Mouse (Mus musculus): ENCODE measurements around the gene Actr1b.
"Not testable (repeated sequence)": the region's sequence is repeated elsewhere in the genome, so short reads cannot be mapped to it uniquely, and the experiment has no call there.

Actr1b gene

DNA sequence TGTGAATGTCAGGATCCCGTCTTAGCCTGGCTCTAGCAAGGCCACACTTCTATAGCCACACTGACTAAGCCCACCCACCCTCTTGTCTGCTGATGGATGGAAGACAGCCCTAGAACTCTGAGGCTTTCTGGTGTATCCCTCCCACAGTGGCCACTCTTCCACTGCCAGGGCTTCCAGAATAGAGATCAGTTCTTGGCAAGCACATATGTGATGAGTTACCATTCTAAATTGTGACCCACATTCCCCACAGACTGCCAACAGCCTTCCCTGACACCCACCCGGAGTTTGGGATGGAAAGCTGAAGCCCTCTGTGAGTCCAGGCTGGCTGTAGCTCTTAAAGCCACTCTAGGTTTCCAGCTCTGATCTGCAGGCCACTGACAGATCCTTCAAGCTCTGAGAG is 7.1 kb downstream of the Actr1b start:
- DNase-seq (ENCODE audit: low read depth, low spot score) = no peak

DNA sequence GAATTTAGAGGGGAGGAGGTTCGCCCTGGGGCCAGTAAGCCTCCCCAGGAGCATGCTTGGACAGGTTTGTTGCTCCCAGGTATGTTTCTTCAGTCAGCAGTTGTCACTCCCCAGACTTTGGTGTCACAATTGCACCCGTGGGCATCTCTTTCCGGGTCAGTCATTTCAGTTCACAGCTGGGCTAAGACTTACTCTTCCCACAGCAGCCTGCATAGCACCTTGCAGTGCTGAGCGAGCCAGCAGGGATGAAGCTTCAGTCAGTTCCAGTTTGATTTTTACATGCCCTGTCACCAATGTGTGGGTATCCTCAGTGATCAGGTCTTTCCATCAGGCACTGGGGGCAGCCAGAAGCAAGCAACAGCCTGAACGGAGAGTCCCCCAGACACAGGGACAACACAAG is 17.2 kb downstream of the Actr1b start:
- DNase-seq (ENCODE audit: low read depth, low spot score) = no peak

DNA sequence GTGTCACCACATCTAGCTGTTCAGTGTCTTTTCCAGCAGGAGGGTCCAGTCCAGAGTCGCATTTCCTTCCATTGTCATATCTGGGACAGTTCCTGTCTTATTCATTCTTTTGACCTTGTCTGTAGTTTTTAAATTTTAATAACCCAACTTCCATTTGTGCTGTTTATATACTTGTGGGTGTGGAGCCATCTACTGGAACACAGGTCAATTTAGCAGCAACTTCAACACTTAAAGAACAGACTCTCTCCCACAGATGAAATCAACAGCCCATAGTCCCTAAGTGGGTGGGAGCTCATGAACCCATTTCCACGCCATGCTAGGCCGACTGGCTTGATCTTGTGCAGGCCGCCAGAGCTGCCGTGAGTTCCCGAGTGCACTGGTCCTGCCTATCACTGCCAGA is 17.8 kb downstream of the Actr1b start:
- DNase-seq (ENCODE audit: low read depth, low spot score) = no peak

DNA sequence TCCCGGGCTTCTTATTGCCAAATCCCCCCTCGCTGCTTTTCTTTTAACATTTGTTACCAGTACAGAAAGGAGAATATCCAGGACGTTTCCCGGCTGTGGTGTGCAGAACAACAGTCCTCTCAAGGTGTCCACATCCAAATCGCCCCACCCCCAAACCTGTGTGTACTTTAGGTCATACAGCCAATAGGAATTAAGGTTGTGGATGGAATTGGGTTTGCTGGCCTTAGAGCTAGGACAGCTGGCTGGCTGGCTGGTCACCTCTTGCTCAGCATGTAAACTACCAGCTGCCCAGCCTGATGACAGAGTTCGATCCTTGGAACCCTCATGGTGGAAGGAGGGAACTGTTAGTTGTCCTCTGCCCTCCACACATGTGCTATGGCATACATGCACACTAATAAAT is 19.4 kb downstream of the Actr1b start:
- DNase-seq (ENCODE audit: low read depth, low spot score) = no peak

DNA sequence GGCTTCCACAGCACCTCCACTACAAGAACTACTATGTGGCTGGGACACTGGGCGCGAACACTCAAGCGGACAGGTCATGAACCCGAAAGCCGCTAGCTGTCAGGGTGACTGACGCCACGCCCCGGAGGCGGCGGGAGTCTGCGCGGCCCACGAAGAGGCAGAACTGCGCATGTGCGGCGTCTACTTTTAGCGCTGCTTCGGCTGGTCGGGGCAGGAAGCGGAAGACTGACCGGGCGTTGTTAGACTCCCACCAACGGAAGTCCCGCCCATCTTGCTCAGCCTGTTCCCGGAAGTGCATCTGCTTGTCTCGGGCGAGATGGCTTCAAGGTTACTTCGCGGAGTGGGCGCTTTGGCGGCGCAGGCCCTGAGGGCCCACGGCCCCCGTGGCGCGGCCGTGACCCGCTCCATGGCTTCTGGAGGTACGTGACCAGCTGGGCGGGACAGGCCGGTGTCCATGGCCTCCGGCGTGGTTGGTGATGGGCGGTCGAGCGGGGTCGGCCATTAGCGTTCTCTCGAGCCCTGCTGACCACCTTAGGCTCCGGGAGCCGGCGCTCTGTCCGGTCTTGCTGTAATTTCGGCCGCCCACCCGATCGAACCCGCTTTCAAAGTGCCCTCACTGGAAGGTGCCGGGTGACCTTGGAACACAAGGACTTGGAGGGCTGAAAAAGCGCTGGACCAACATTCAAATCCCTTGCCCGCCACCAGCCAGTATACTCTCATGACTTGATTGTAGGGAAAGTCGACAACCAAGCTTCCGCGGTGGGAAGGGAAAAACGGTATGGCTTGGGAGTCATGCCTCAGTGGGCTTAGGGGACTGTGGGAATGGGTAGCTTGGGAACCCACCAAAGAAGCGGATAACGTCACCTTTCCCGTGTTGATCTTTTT is 22.7 kb downstream of the Actr1b start, which contains the start of gene Cox5b:
Cox5b (plus strand) TSS at position 179 of the 885 bp plus-strand sequence.
- peak; percentile 94 for DNase-seq (ENCODE audit: low read depth, low spot score)

DNA sequence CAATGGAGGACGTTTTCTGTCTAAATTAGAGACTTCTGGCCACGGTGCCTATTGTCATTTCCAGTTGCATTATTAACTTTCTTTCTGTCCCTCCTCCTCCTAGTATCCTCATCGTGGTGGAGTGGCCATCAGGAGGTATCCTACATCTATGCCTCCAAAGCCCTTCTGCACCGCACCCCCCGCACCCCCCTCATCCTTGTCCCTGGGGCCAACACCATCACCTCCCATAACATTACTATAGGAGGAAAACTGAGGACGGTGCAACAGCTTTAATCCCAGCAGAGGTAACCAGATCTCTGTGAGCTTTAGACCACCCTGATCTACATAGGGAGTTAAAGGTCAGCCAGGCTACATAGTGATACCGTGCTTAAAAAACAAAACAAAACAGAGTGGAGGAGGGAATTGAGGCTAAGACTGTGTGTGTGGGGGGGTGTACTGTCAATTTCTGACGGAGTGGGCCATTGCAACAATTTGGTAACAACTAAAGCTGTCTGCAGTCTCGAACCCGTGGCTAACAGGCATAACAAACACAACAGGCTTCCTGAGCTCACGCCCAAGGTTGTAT is 23.5 kb downstream of the Actr1b start:
- no peak for DNase-seq (ENCODE audit: low read depth, low spot score)

DNA sequence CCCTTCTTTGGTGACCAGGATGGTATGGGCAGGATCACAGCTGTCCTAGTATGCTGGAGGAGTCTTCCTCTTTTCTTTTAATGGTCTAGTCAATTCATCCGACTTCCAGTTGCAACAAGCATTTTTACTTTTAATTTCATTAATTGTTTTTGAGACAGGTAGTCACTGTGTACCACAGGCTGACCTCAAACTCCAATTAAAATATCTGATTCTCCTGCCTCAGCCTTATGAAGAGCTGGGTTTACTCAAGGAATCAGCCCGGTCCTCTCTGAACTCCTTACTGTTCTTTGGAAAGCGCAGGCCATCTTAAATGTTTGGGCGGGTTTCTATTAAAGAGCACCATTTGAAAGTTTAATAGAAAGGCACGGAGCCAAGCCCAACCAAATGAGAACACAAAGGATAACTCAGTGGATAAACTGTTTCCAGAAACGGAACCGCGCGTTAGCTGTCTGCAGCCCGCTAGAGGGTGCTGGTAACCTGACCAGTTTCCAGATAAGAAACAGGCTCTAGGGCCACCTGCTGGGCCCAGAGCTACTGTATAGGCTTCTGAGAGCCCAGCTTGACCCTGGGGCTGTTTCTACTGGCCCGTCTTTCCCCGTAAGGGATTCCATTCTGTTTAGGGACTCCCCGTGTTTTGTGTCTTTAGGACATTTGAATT is 30.3 kb downstream of the Actr1b start:
- peak; percentile 62 for DNase-seq (ENCODE audit: low read depth, low spot score)

DNA sequence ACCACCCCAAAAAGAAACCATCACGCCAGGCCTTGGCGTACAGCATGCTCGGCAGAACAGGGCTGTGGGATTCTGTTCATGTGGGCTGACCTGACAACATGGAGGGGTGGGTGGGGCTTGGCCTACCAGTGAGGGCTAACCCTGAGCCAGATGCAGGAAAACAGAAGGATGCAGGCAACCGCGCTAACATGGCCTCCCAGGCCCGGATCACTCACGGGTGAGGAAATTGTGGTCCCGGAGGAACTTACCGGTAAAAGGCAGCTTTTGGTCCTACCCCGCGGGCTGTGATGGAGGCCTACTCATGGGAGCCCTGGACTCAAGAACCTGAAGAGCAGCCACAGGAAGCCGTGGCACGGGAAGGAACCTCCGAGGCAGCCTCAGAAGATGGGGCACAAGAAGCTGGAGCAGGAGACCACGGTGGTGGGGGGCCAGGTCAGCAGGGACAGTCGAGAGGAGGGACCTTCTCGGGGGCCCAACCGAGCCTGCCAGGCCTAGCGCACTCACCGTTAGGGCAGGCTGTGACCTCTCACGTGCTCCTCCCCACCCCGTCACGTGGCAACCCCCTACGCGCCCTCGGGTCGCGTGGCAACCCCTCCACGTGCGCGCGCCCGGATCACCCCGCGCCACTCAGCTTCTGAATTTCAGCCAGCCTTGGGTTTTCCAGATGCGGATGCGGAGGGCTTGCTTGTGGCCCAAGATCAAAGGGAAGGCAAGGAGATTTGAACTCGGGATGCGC is 31.4 kb downstream of the Actr1b start, which contains the start of gene Fam178b:
Fam178b (minus strand) TSS at position 564 of the 736 bp plus-strand sequence.
- DNase-seq (ENCODE audit: low read depth, low spot score) = no peak

DNA sequence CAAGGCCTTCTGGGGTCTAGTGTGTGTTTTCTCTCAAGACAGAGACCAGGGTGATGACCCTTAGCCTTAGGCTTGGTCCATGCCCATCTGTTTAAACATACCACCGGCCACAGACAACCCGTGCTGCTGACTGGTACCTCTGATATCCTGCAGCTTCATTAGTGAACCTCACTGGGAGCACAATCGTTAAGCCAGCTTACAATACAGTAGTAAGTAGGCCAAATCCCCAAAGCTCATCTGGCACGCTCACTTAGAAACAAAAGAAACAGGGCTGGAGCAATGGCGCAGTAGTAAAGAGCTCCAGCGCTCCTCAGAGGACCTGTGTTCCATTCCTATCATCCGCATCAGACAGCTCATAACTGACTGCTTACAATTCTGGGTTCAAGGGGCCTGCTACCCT is 33.3 kb downstream of the Actr1b start:
- no peak for DNase-seq (ENCODE audit: low read depth, low spot score)

DNA sequence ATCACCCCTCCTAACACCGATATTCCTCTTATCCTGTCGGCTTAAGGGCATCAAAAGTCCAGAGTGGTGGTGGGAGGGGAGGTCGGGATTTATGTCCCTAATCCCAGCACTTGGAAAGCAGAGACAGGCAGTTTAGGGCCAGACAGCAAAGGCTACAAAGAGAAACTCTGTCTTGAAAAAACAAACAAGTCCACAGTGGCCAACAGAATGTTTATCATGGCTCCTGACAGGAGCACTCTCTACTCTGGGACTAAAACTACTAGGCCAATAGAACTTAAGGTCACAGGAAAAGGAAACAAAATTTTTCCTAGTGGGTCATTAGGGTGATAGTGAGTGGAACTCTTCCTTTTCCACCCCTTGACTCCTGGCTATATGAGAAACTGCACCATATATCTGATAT is 39.3 kb downstream of the Actr1b start:
- DNase-seq (ENCODE audit: low read depth, low spot score) = no peak

DNA sequence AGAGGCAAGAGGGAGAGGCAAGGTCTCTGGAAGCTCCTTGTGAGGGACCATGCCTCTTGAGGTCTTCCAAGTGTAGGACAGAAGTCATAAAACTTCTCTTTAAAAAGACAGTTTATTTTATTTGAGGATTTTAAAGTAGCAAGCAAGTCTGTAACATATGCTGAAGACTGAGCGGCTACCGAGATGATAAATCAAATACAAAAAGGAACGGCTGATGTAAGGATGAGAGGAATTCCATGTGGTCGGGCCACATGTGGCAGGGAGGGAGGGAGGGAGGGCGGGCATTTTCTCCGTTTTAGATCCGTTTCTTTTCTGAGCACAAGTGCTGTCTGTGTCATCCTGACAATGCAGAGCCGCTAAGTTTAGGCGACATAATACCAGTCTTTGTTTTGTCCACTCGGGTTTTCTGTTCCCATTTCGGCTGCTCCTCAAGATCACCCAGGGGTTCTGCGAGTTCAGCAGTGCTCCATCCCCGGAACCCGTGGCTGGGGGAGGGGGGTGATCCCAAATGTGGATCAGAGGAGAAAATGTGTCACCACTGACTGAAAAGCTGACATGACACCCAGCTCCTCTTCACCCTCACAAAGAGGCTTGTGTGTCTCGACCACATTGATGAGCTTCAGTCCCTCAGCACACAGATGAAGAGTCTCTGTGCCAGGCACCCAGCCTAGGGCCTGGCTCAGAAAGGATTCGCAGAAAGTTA is 41.4 kb downstream of the Actr1b start:
- no peak for DNase-seq (ENCODE audit: low read depth, low spot score)

DNA sequence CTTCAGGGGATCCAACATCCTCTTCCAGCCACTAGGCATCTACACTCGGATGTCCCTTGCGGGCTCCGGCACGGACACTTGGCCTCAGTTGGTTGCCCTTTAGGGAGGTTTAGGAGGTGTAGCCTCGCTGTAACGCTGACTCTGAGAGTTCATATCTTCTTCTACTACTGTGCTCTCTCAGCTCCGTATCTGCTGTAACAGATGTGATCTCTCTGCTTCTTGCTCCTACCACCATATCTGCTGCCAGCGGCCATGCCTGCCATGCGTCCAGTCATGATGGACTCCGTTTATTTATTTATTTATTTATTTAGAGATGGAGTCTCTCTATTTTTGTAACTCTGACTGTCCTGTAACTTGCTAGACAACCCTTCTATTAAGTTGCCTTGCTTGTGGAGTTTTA is 43.0 kb downstream of the Actr1b start:
- DNase-seq (ENCODE audit: low read depth, low spot score) = no peak

DNA sequence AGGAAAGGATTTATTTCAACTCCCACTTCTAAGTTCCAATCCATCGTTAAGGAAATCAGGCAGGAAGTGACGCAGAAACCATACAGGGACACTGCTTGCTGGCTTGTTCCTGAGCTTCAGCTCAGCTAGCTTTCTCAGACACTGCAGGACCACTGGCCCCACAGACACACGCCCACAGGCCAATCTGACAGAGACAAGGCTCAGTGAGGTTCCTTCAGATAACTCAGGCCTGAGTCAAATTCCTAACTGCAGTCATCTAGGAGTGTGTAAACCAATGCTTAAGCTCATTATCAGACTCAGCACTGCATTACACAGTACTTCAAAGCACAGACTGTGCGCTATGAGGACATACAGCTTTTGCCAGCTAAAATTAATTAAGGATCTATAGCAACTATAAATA is 44.0 kb downstream of the Actr1b start:
- no peak for DNase-seq (ENCODE audit: low read depth, low spot score)

DNA sequence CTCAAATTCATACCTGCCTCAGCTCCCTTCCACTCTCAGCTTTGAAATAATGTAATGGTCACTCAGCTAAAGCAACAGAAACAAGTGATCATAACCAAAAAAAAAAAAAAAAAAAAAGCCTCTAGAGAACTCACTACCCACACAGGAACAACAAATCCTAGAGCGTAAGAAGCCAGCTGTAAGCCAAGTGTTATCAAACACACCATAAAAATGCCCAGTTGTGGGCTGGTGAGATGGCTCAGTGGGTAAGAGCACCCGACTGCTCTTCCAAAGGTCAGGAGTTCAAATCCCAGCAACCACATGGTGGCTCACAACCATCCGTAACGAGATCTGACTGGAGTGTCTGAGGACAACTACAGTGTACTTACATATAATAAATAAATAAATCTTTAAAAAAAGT is 46.2 kb downstream of the Actr1b start:
- not testable (repeated sequence) for DNase-seq (ENCODE audit: low read depth, low spot score)

DNA sequence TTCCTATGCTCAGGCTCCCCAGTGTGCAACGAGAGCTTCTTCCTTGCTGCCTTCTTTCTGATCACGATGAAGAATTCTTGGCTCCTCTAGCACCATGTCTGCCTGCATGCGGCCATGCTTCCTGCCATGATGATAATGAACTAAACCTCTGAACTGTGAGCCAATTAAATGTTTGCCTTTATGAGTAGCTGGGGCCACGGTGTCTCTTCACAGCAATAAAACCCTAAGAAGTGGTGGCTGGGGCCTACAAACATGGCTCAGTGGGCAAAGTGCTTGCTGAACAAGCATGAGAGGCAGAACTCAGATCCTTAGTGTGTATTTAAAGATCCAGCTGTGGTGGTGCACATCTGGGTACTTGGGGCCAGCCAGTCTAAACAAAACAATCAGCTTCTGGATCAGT is 48.3 kb downstream of the Actr1b start:
- no peak for DNase-seq (ENCODE audit: low read depth, low spot score)

DNA sequence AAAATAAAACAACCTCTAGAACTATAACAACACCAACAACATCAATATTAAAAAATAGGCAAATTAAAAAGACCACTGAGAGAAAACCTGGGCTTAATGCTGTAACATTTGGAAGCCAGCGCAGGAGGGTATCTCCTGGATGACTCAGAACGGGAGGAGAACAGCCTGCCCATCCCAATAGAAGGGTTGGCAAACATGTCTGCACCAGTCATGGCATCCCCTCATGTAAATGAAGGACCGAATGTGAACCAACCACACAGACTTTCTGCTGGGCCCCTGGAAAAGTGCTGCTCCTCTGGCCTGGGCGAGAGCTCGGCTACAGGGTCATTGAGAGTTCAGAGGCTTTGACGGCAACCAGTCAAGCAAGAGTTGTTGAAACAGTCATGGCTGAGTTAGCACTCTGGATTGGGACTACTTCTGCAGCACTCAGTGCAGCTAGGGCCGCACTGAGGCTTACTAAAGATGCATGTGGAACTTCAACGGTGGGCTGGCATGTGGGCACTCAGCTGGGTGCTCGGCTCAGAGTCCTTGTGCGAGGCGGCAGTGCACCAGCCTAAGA is 49.0 kb downstream of the Actr1b start:
- no peak for DNase-seq (ENCODE audit: low read depth, low spot score)

DNA sequence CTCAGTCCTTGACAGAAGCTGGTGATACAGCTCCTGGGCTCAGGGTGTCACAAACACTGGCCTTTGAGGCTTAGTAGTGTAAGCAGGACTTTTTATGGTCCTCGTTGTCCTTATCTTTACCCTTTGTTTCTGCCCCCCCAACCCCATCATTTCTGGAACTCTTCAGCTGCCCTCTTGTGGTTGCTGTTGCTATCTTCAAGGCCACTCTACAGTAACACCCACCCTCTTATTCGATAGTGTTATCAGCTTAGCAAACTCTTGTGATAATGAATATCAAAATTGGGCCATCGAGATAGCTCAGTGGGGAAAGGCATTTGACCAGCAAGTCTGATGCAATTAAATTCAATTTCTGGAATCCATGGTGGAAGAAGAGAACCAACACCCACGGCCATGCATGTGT is 49.8 kb downstream of the Actr1b start:
- DNase-seq (ENCODE audit: low read depth, low spot score) = no peak

DNA sequence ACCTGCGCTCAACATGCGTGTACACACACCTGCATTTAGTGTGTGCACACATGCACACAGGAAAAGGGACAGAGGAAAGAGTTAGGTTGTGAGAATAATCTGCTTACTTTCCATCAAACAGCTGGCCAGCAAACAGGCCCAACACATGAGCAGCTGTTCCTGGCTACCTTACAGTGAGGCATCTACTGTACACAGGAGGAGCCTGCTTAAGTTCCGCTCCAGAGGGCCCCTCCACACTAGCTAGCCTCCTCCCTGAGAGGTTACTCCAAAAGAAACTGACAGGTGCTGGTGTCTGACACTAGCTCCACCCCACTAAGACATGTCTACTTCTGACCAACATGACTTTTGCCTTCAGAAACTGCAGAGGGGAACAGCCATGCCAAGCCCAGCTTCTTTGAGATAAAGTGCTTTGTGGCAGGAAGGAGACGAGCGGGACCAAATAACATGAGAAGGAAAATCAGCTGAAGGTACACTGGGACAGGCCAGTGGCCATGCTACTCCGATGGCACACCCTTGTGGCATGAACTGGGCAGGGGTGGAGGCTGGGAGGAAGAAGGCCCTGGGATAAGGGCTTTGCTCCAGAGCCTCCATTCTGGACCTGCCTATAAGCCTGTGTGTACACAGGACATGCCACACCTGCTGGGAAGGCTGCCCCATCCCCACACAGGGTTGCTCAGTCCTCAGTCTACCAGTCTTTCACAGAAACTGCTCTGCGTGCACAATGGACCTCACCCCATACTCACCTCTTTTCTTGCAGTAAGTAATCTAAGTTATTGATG is 55.4 kb downstream of the Actr1b start:
- DNase-seq (ENCODE audit: low read depth, low spot score) = no peak

DNA sequence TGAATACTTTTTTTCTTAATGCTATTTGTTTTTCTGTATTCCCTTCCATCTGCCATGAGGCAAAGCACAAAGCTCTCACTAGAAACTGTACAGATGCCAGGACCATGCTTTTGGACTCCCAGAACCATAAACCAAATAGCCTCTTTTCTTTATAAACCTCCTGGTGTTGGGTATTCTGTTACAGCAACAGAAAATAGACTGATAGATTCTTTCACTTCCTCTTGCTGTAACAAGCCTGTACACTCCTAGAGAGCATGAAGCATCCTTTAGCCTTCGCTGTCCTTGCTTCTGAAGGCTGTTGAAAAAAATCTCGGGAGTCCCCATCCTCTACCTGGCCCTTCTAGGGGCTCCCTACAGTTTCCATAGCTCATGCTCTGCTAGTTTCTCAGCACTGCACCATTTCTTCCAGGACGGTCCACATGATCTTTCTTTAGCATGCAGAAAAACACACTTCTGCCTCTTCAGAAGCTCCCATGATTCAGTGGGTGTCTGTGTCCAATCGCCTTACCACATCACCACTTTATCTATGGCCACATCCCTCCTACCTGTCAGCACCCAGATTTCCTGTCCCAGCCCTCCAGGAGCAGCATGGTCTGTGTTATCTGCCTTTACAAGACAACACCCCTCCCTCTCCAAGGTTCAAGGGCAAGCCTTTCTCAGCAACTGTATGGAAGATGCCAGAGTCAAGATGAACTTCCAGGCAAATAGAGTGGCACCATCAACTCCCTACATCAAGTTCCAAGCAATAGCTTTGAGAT is 56.4 kb downstream of the Actr1b start:
- DNase-seq (ENCODE audit: low read depth, low spot score) = no peak

DNA sequence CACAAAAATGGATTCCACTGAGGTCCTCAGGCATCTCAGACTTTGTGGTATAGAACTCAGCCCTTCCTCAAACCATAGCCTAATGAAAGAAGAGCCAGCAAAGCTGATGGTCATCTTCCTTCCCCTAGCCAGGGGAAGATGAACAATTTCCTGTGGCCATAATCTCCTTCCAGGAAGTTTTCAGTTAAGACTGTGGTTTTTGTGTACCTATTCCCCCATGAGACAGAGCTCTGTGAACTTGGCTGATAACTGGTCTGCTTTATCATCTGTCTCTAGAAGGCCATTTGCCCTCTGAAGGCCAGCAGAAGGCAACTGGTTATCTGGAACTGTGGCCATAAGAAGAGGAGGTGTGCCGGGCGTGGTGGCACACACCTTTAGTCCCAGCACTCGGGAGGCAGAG is 58.0 kb downstream of the Actr1b start:
- DNase-seq (ENCODE audit: low read depth, low spot score) = no peak
